Mouse (Mus musculus) skeletal muscle tissue, adult 2 months (tissue): ENCODE measurements around the gene 3100002H09Rik.
A peak's percentile ranks its signal among the peaks of the same experiment; 100 is the strongest.

Source experiments
- DNase-seq: peaks from one replicate; pipeline ENCODE4 v3.0.0-alpha.2; 2012; ENCODE audit warnings: low read depth, low spot score

3100002H09Rik gene

GRCm38 (mm10) chr4:124610703-124611102 lies at the start of gene 3100002H09Rik:
3100002H09Rik (minus strand) TSS chr4:124610803.
- no peak for DNase-seq

- no peak for DNase-seq
Measured at GRCm38 (mm10) chr4:124659251-124660217, 48.9 kb upstream of the 3100002H09Rik start.

GRCm38 (mm10) chr4:124658412-124658851 lies 47.8 kb upstream of the 3100002H09Rik start:
- DNase-seq: no peak

- DNase-seq: no peak
Measured at GRCm38 (mm10) chr4:124657781-124658180, 47.2 kb upstream of the 3100002H09Rik start.

- peak; percentile 54 for DNase-seq
Measured at GRCm38 (mm10) chr4:124656854-124657650, 46.4 kb upstream of the 3100002H09Rik start.

- no peak for DNase-seq
Measured at GRCm38 (mm10) chr4:124656518-124656853, 45.9 kb upstream of the 3100002H09Rik start, which contains the start of gene Pou3f1. Pou3f1 (plus strand) TSS chr4:124656807.

- DNase-seq: no peak
Measured at GRCm38 (mm10) chr4:124652886-124653285, 42.3 kb upstream of the 3100002H09Rik start.

GRCm38 (mm10) chr4:124647909-124648308 lies 37.3 kb upstream of the 3100002H09Rik start:
- no peak for DNase-seq

- DNase-seq: no peak
Measured at GRCm38 (mm10) chr4:124646591-124646990, 36.0 kb upstream of the 3100002H09Rik start.

GRCm38 (mm10) chr4:124644974-124645433 lies 34.4 kb upstream of the 3100002H09Rik start:
- no peak for DNase-seq

GRCm38 (mm10) chr4:124643859-124644258 lies 33.3 kb upstream of the 3100002H09Rik start:
- no peak for DNase-seq

- DNase-seq: no peak
Measured at GRCm38 (mm10) chr4:124639715-124640114, 29.1 kb upstream of the 3100002H09Rik start.

- no peak for DNase-seq
Measured at GRCm38 (mm10) chr4:124633281-124633680, 22.7 kb upstream of the 3100002H09Rik start.

GRCm38 (mm10) chr4:124632856-124633255 lies 22.3 kb upstream of the 3100002H09Rik start:
- no peak for DNase-seq

- DNase-seq: no peak
Measured at GRCm38 (mm10) chr4:124631456-124631855, 20.9 kb upstream of the 3100002H09Rik start.

GRCm38 (mm10) chr4:124626836-124627235 lies 16.2 kb upstream of the 3100002H09Rik start:
- no peak for DNase-seq

GRCm38 (mm10) chr4:124624111-124624581 lies 13.5 kb upstream of the 3100002H09Rik start:
- no peak for DNase-seq

- no peak for DNase-seq
Measured at GRCm38 (mm10) chr4:124622566-124622965, 12.0 kb upstream of the 3100002H09Rik start.

- no peak for DNase-seq
Measured at GRCm38 (mm10) chr4:124621406-124621805, 10.8 kb upstream of the 3100002H09Rik start.

- DNase-seq: no peak
Measured at GRCm38 (mm10) chr4:124618599-124618998, 8.0 kb upstream of the 3100002H09Rik start.

- no peak for DNase-seq
Measured at GRCm38 (mm10) chr4:124616636-124617035, 6.0 kb upstream of the 3100002H09Rik start.

GRCm38 (mm10) chr4:124615986-124616385 lies 5.4 kb upstream of the 3100002H09Rik start:
- no peak for DNase-seq
